Mouse (Mus musculus) left cerebral cortex, postnatal 36 days (tissue): ENCODE data around the gene Gm42688. TPM values are rescaled to one million over a fixed set of nuclear protein-coding genes. Genes with fewer than 3 reads are reported as not detected.
"Not testable (repeated sequence)": the region's sequence is repeated elsewhere in the genome, so short reads cannot be mapped to it uniquely, and the experiment has no call there.

ENCODE experiments used
- DNase-seq, 2 experiments: peaks; one replicate each; pipeline ENCODE4 v3.0.0; 2021 to 2022; ENCODE audit warnings: low spot score in 2 of 2, mixed read lengths in 1 of 2
- intact Hi-C: fragments of 180-260 bp; cut with DNase I; formaldehyde crosslinking; loops from one replicate; pipeline ENCODE4 v1.15.1; 2025
- microRNA-seq: library from miRNA; unstranded; fragments of <30 nt; microRNA quantifications from one replicate; pipeline ENCODE4 v1.2.0, GENCODE M21; 2022
- total RNA-seq, 2 experiments: library from RNA; stranded (reverse); gene quantifications; 2 replicates each; pipeline ENCODE4 v1.2.3; 2021

Gene Gm42688
- total RNA-seq, 2 experiments from 2014 or later, result 5.3 to 5.9 TPM

- intact Hi-C loops, result loop anchor here (5.0 kb wide), 1 partner anchor 34 kb away; the partner anchor contains the start of gene Wbp1
- DNase-seq, result peak; percentile 82 to 84
Observed at GRCm38 (mm10) chr6:83156259-83156684, 54.9 kb downstream of the Gm42688 start, which contains the start of the genes Wdr54 and 1700003E16Rik. TSS of gene Wdr54 (minus strand) at chr6:83156397. TSS of gene 1700003E16Rik (plus strand) at chr6:83156404.

- intact Hi-C loops, result loop anchor here (5.0 kb wide), 1 partner anchor 37 kb away; the partner anchor contains the start of gene Wbp1
- not testable (repeated sequence) for DNase-seq
Observed at GRCm38 (mm10) chr6:83159456-83159855, 58.0 kb downstream of the Gm42688 start.

Small RNA genes within 50 kb of the gene (microRNA-seq; reads per million reads assigned to microRNA genes)
- not detected for gene Mir3470a

Other genes starting within 250 kb of the Gm42688 start
- gene Sema4f, start 161.8 kb upstream of the Gm42688 start, total RNA-seq, result 10 to 100 TPM; 37.2 to 39.0 TPM
- gene M1ap, start 154.7 kb upstream of the Gm42688 start, total RNA-seq, result under 1 TPM in 1 of 2 experiments, not detected in 1; 0.22 TPM
- 1 to 10 TPM; 1.9 to 2.3 TPM for gene Dok1, start 68.1 kb upstream of the Gm42688 start, total RNA-seq
- 1 to 10 TPM; 2.7 to 4.9 TPM for gene Loxl3, start 67.4 kb upstream of the Gm42688 start, total RNA-seq
- 100 to 1,000 TPM; 112 to 131 TPM for gene Aup1, start 47.1 kb upstream of the Gm42688 start, total RNA-seq
- gene Htra2, start 46.3 kb upstream of the Gm42688 start, total RNA-seq, result 10 to 100 TPM; 41.6 to 48.5 TPM
- under 1 TPM; 0.37 to 0.97 TPM for gene Dqx1, start 43.8 kb upstream of the Gm42688 start, total RNA-seq
- not detected for gene Tlx2, start 31.3 kb upstream of the Gm42688 start, total RNA-seq
- gene Pcgf1, start 23.7 kb upstream of the Gm42688 start, total RNA-seq, result 10 to 100 TPM; 21.6 to 35.9 TPM
- not detected for gene Lbx2, start 15.2 kb upstream of the Gm42688 start, total RNA-seq
- gene Ccdc142, start within 50 bp of the Gm42688 start, total RNA-seq, result 1 to 10 TPM; 5.1 to 9.0 TPM
- gene Mrpl53, start 7.4 kb downstream of the Gm42688 start, total RNA-seq, result 10 to 100 TPM; 54.4 to 58.7 TPM
- gene Mogs, start 13.9 kb downstream of the Gm42688 start, total RNA-seq, result 10 to 100 TPM; 29.4 to 30.0 TPM
- 10 to 100 TPM; 33.5 to 46.6 TPM for gene Wbp1, start 19.9 kb downstream of the Gm42688 start, total RNA-seq
- 10 to 100 TPM; 20.5 to 26.0 TPM for gene Ino80b, start 23.8 kb downstream of the Gm42688 start, total RNA-seq
- 100 to 1,000 TPM in 1 of 2 experiments, 10 to 100 TPM in 1; 88.7 to 105 TPM for gene Rtkn, start 33.8 kb downstream of the Gm42688 start, total RNA-seq
- 10 to 100 TPM; 29.1 to 31.3 TPM for gene Wdr54, start 54.8 kb downstream of the Gm42688 start, total RNA-seq
- 10 to 100 TPM; 27.4 to 31.5 TPM for gene 1700003E16Rik, start 54.8 kb downstream of the Gm42688 start, total RNA-seq
- 100 to 1,000 TPM; 373 to 386 TPM for gene Dctn1, start 64.3 kb downstream of the Gm42688 start, total RNA-seq
- gene Slc4a5, start 118.2 kb downstream of the Gm42688 start, total RNA-seq, result under 1 TPM; 0.25 to 0.69 TPM
- gene Mthfd2, start 224.3 kb downstream of the Gm42688 start, total RNA-seq, result 1 to 10 TPM; 4.6 to 6.2 TPM
- 10 to 100 TPM; 19.0 to 20.8 TPM for gene Mob1a, start 224.4 kb downstream of the Gm42688 start, total RNA-seq
- gene Bola3, start 247.5 kb downstream of the Gm42688 start, total RNA-seq, result 10 to 100 TPM; 46.8 to 50.5 TPM